25 mouse cellular contexts compared by ENCODE assay signal in genomic region chr7:134186497-134186896, GRCm38 (mm10). TPM values are rescaled to one million over a fixed set of nuclear protein-coding genes. Genes with fewer than 3 reads are reported as not detected.
DNase-seq lines count a peak whose midpoint lies in the region; ATAC-seq and TF ChIP-seq lines count a peak whose summit lies in the region.
"Had no signal": no experiment of that assay in that cellular context is flagged by ENCODE, and none has a peak within 500 bp of the region (broad histone marks: within the 10 kb centered on the region; RNA-seq: fewer than 3 reads in every experiment).

No protein-coding gene starts in this region.

- TF ChIP-seq POLR2A in brain, embryonic 14.5 days (IDR thresholded peaks at IDR 0.05; ENCODE audit: borderline replicate concordance, extremely low read depth, insufficient read depth, insufficient read length, poor library complexity, severe bottlenecking): no peak

- intact Hi-C loops in left cerebral cortex, postnatal 4 days (cut with DNase I): no loop called here
- intact Hi-C loops in left cerebral cortex, postnatal 36 days (cut with DNase I): no loop called here

- H3K9me3 ChIP-seq in hindbrain, embryonic 16.5 days (ENCODE audit: control insufficient read depth, low read length): no peaks in the 10 kb centered on the region
- H3K9me3 ChIP-seq in hindbrain, embryonic 12.5 days (replicated peaks): no peaks in the 10 kb centered on the region; the same call in 1 of the 2 replicates
- H3K9me3 ChIP-seq: embryonic facial prominence, embryonic 13.5 days; embryonic facial prominence, embryonic 15.5 days; forebrain, embryonic 12.5 days had no signal

- H3K4me1 ChIP-seq in hindbrain, embryonic 16.5 days (ENCODE audit: control insufficient read depth, insufficient read depth, low read depth, low read length): peaks cover 4% of the 10 kb centered on the region; the same call in 1 of the 2 replicates
- no peaks in the 10 kb centered on the region for H3K4me1 ChIP-seq in hindbrain, embryonic 12.5 days
- H3K4me1 ChIP-seq: forebrain, embryonic 10.5 days; forebrain, embryonic 12.5 days had no signal

- ATAC-seq in hindbrain, embryonic 16.5 days: peak; percentile 70
- ATAC-seq in hindbrain, embryonic 12.5 days (ENCODE audit: low FRiP score): no peak
- ATAC-seq in monocyte, adult 5-6 weeks (replicated peaks; ENCODE audit: insufficient number of reproducible peaks, low FRiP score, low TSS enrichment, poor library complexity, severe bottlenecking): no peak
- ATAC-seq: activated CD4-positive, CD25-positive, alpha-beta regulatory T cell, adult 4 months; forebrain, embryonic 14.5 days; forebrain, embryonic 16.5 days; Patski had no signal

- no peaks in the 10 kb centered on the region for H3K27me3 ChIP-seq in hindbrain, embryonic 16.5 days (replicated peaks; ENCODE audit: control insufficient read depth, insufficient read depth, low read length)
- no peaks in the 10 kb centered on the region for H3K27me3 ChIP-seq in hindbrain, embryonic 12.5 days
- H3K27me3 ChIP-seq: embryonic facial prominence, embryonic 13.5 days; embryonic facial prominence, embryonic 15.5 days; forebrain, embryonic 12.5 days; Patski had no signal

- no peaks in the 10 kb centered on the region for H3K36me3 ChIP-seq in hindbrain, embryonic 16.5 days (ENCODE audit: control insufficient read depth, insufficient read depth, low read length)
- H3K36me3 ChIP-seq in hindbrain, embryonic 12.5 days: no peaks in the 10 kb centered on the region
- H3K36me3 ChIP-seq: embryonic facial prominence, embryonic 13.5 days; embryonic facial prominence, embryonic 15.5 days; forebrain, embryonic 10.5 days; forebrain, embryonic 12.5 days had no signal

- TF ChIP-seq CTCF in brain, embryonic 14.5 days (IDR thresholded peaks at IDR 0.05; ENCODE audit: borderline replicate concordance, extremely low read depth, insufficient read depth, insufficient read length): no peak

- peak; percentile 38 for DNase-seq in left cerebral cortex, postnatal 4 days
- DNase-seq in left cerebral cortex, postnatal 36 days (ENCODE audit: low spot score in 2 of 2): no peak
- DNase-seq in retina, embryonic 14.5 days (ENCODE audit: low spot score): peak; percentile 18
- DNase-seq in retina, postnatal 1 day: no peak
- peak; percentile 46 for DNase-seq in brain, embryonic 14.5 days (ENCODE audit: low read depth)
- DNase-seq: adrenal gland, adult 8-10 months; adrenal gland, postnatal 14 days; adrenal gland, postnatal 36 days; cerebellum, adult 11-12 months; cerebellum, adult 9-10 months; cerebellum, postnatal 36 days; embryo, embryonic 11 days had no signal

- H3K4me2 ChIP-seq in hindbrain, embryonic 16.5 days (ENCODE audit: low read length): no peak overlapping the region
- H3K4me2 ChIP-seq in hindbrain, embryonic 12.5 days (replicated peaks): no peak overlapping the region
- H3K4me2 ChIP-seq: embryonic facial prominence, embryonic 13.5 days; embryonic facial prominence, embryonic 15.5 days; forebrain, embryonic 12.5 days had no signal

- 57% methylated on average over 10 of the region's 10 CpGs for WGBS in hindbrain, embryonic 16.5 days
- 90% methylated on average over 10 of the region's 10 CpGs for WGBS in hindbrain, embryonic 12.5 days

- H3K27ac ChIP-seq in hindbrain, embryonic 16.5 days (ENCODE audit: low read depth, low read length): no peak overlapping the region
- no peak overlapping the region for H3K27ac ChIP-seq in hindbrain, embryonic 12.5 days
- H3K27ac ChIP-seq: embryonic facial prominence, embryonic 13.5 days; embryonic facial prominence, embryonic 15.5 days; forebrain, embryonic 10.5 days; forebrain, embryonic 12.5 days had no signal

- no peak overlapping the region for H3K9ac ChIP-seq in hindbrain, embryonic 16.5 days (ENCODE audit: low read depth, low read length)
- H3K9ac ChIP-seq in hindbrain, embryonic 12.5 days: no peak overlapping the region
- H3K9ac ChIP-seq: embryonic facial prominence, embryonic 13.5 days; embryonic facial prominence, embryonic 15.5 days; forebrain, embryonic 12.5 days had no signal

- H3K4me3 ChIP-seq in hindbrain, embryonic 16.5 days (ENCODE audit: low read length): no peak overlapping the region
- no peak overlapping the region for H3K4me3 ChIP-seq in hindbrain, embryonic 12.5 days
- H3K4me3 ChIP-seq: embryonic facial prominence, embryonic 13.5 days; embryonic facial prominence, embryonic 15.5 days; erythroblast, embryonic 14.5 days; forebrain, embryonic 10.5 days; forebrain, embryonic 12.5 days had no signal

RNA-seq across cellular contexts. Expression of gene Adam12, which starts 45.4 kb away (rescaled TPM):
- polyA plus RNA-seq in hindbrain, embryonic 16.5 days (2015; fragmentation: Nextera tagmentation; extraction: Ambion mirVana): 3.3 and 4.6 TPM in 2 replicates
- 3.5 and 6.6 TPM in 2 replicates for polyA plus RNA-seq in hindbrain, embryonic 12.5 days (2016; fragmentation: Nextera tagmentation; extraction: Ambion mirVana)
- 10 to 100 TPM; 14.3 to 15.3 TPM for total RNA-seq in left cerebral cortex, postnatal 4 days (2021)
- total RNA-seq in left cerebral cortex, postnatal 36 days (2021): 1 to 10 TPM; 4.0 to 7.6 TPM
- 3.5 and 6.3 TPM in 2 replicates for polyA plus RNA-seq in brain, embryonic 14.5 days (2012; rRNA removed)
- total RNA-seq in monocyte, adult 5-6 weeks (2017): not detected in 3 replicates
- total RNA-seq: MEL had no signal

Comparison
In these comparisons a context has a peak if more than half of its experiments do, and no peak if none do; other contexts are left out.
1. DNase-seq: peak in left cerebral cortex, postnatal 4 days (single experiment), retina, embryonic 14.5 days (single experiment) and brain, embryonic 14.5 days (single experiment); none in left cerebral cortex, postnatal 36 days (0 of 2) and retina, postnatal 1 day (single experiment).